Mouse (Mus musculus) neural tube, postnatal 0 days (tissue): ENCODE results near the gene Fgf18. TPM values are rescaled to one million over a fixed set of nuclear protein-coding genes. Genes with fewer than 3 reads are reported as not detected.

Experiments used
- polyA plus RNA-seq: library from polyadenylated mRNA; unstranded; fragments of >200 nt; fragmentation: Nextera tagmentation; extraction: Ambion mirVana; gene quantifications from 2 replicates; pipeline ENCODE4 v1.2.1, GENCODE M21; 2015

Fgf18 gene
- 15.8 and 16.0 TPM in 2 replicates for polyA plus RNA-seq

GRCm38 (mm10) chr11:33147171-33147571 lies at the start of gene Fgf18:
Gene Fgf18 (minus strand): TSS chr11:33147400.

GRCm38 (mm10) chr11:33162998-33163506 lies 15.9 kb upstream of the Fgf18 start, which contains the start of gene Npm1:
Gene Npm1 (minus strand): TSS chr11:33163206.

Other genes starting within 250 kb of the Fgf18 start
- 329 and 339 TPM in 2 replicates for gene Npm1, start 15.8 kb upstream of the Fgf18 start, polyA plus RNA-seq
- gene Tlx3, start 56.2 kb upstream of the Fgf18 start, polyA plus RNA-seq: 19.2 and 21.7 TPM in 2 replicates
- not detected in 2 replicates for gene Gm12117, start 129.3 kb upstream of the Fgf18 start, polyA plus RNA-seq